Mouse (Mus musculus) stomach, postnatal 0 days (tissue): ENCODE results near the gene Msi2. TPM values are rescaled to one million over a fixed set of nuclear protein-coding genes. Genes with fewer than 3 reads are reported as not detected.

ENCODE experiments used
- ATAC-seq: fragments of 200-750 bp; cut with Nextera tagmentation; 2 replicates; pipeline ENCODE4 v1.8.0; 2017; ENCODE audit not compliant: low FRiP score, low TSS enrichment
- DNase-seq: peaks from one replicate; pipeline ENCODE4 v3.0.0-alpha.2; 2016; ENCODE audit warnings: low spot score
- H3K27ac ChIP-seq: fragments of 300-500 bp; sonication (generic); replicated peaks from 2 replicates; pipeline ENCODE4 v1.5.1; 2014; ENCODE audit warnings: mild to moderate bottlenecking, control low read depth
- H3K27me3 ChIP-seq: fragments of 300-500 bp; sonication (generic); 2 replicates; pipeline ENCODE4 v1.6.1; 2014; ENCODE audit warnings: low read length; ENCODE audit not compliant: control insufficient read depth, insufficient read depth
- H3K36me3 ChIP-seq: fragments of 300-500 bp; sonication (generic); 2 replicates; pipeline ENCODE4 v1.6.1; 2014; ENCODE audit warnings: low read length, mixed read lengths; ENCODE audit not compliant: control insufficient read depth, insufficient read depth
- H3K4me1 ChIP-seq: fragments of 300-500 bp; sonication (generic); replicated peaks from 2 replicates; pipeline ENCODE4 v1.6.1; 2014; ENCODE audit warnings: antibody characterized with exemption; ENCODE audit not compliant: control insufficient read depth, insufficient read depth
- H3K4me2 ChIP-seq: fragments of 300-500 bp; sonication (generic); replicated peaks from 2 replicates; pipeline ENCODE4 v1.6.1; 2014; ENCODE audit warnings: low read depth, mild to moderate bottlenecking, control low read depth, moderate library complexity
- H3K4me3 ChIP-seq: fragments of 300-500 bp; sonication (generic); 2 replicates; pipeline ENCODE4 v1.5.1; 2014; ENCODE audit warnings: low read depth, low read length, control low read depth
- H3K9ac ChIP-seq: fragments of 300-500 bp; sonication (generic); 2 replicates; pipeline ENCODE4 v1.6.1; 2014; ENCODE audit warnings: mild to moderate bottlenecking, low read length, control low read depth, mixed read lengths
- H3K9me3 ChIP-seq: fragments of 300-500 bp; sonication (generic); 2 replicates; pipeline ENCODE4 v1.6.1; 2016; ENCODE audit warnings: low read length; ENCODE audit not compliant: control insufficient read depth
- CTCF ChIP-seq: IDR thresholded peaks from 2 replicates; pipeline ENCODE4 v1.5.1; 2016; ENCODE audit warnings: antibody characterized with exemption, low read depth, mild to moderate bottlenecking, moderate library complexity
- EP300 ChIP-seq: optimal IDR thresholded peaks from 2 replicates; pipeline ENCODE3; 2016; ENCODE audit warnings: antibody characterized with exemption
- WGBS: fragments of 180-500 bp; shearing (Covaris S2); extraction: QIAGEN DNeasy Blood & Tissue Kit; methylation state at CpG from one replicate; pipeline ENCODE4 v1.1.7; 2014; 5-methylcytosine and 5-hydroxymethylcytosine counted together
- microRNA-seq: library from miRNA; unstranded; fragments of <30 nt; microRNA quantifications from one replicate; pipeline ENCODE4, GENCODE M21; 2016
- polyA plus RNA-seq: library from polyadenylated mRNA; unstranded; fragments of >200 nt; fragmentation: Nextera tagmentation; extraction: Ambion mirVana; gene quantifications from 2 replicates; pipeline ENCODE4 v1.2.1, GENCODE M21; 2015

The Msi2 gene
- polyA plus RNA-seq, 1 experiment from 2014 or later = 6.7 TPM

DNA sequence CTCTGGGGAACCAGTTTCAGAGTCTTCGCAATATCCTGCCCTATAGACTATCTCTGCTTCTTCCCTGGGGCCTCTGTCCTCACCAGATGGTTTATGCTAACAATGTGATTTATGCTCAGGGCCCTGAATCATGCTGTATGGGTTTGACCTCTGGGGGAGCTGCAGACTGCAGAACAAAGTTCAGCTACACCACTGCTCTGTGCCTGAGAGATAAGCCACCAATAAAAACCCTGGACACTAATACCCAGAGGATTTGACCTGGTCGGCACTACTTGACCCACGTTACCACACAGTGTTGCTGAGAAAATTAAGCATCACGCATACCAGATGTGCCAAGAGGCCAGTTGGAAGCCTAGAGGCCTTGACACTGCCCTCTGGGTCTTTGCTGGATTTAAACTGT is 420.8 kb downstream of the Msi2 start:
- no peaks in the 10 kb centered on the region for H3K27me3 ChIP-seq
- no peak overlapping the region for H3K9ac ChIP-seq
- DNase-seq = no peak
- TF ChIP-seq CTCF (peak; percentile 61), EP300 (no peak)
- ATAC-seq = 0 out of 2 replicates have a peak, but pooled peaks have one; percentile 47
- WGBS = 56% methylated on average over 4 of the region's 4 CpGs
- no peak overlapping the region for H3K4me3 ChIP-seq
- no peaks in the 10 kb centered on the region for H3K36me3 ChIP-seq
- no peaks in the 10 kb centered on the region for H3K4me1 ChIP-seq
- H3K9me3 ChIP-seq = no peaks in the 10 kb centered on the region
- H3K27ac ChIP-seq = no peak overlapping the region
- no peak overlapping the region for H3K4me2 ChIP-seq

DNA sequence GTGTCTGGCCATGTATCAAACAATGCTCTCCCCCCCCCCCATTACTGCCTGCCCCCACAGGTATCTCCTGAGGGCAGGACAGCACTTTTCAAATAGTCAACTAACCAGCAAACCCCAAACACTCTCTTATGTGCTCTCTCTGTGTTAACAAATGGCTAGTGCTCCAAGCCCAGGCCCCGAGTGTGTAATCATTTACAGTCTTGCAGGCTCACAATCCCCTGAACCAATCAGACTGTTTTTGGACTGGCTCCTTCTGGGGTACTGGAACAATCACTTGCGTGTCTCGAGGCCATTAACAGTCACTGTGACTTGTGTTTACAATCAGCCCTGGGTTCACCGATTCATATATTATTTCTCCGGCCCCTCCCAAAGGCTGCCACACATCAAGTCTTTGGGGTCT is 423.0 kb downstream of the Msi2 start:
- Histone ChIP-seq H3K9me3 (no peaks in the 10 kb centered on the region), H3K36me3 (no peaks in the 10 kb centered on the region), H3K4me2 (no peak overlapping the region), H3K4me1 (no peaks in the 10 kb centered on the region), H3K27me3 (no peaks in the 10 kb centered on the region), H3K4me3 (no peak overlapping the region), H3K27ac (no peak overlapping the region), H3K9ac (no peak overlapping the region)
- TF ChIP-seq CTCF (no peak), EP300 (no peak)
- DNase-seq (no peak), ATAC-seq (no peak)
- 44% methylated on average over 5 of the region's 5 CpGs for WGBS

DNA sequence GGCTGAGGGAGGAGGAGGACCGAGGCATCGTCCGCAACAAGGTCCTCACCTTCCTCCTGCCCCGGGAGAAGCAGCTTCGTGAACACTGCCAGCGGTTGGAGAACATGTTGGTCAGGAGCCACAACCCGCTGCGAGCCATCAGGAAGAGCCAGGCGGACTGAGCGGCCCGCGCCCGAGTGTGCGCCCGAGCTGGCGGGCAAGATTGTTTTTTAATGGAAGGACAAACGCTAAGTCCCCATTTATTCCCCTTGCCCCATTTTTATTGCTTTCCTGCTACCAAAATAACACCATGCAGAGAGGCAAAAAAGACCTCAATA is 424.0 kb downstream of the Msi2 start:
- ATAC-seq (no peak), DNase-seq (no peak)
- Histone ChIP-seq H3K9me3 (no peaks in the 10 kb centered on the region), H3K4me3 (no peak overlapping the region), H3K4me2 (no peak overlapping the region), H3K36me3 (no peaks in the 10 kb centered on the region), H3K4me1 (no peaks in the 10 kb centered on the region), H3K27me3 (no peaks in the 10 kb centered on the region), H3K27ac (no peak overlapping the region), H3K9ac (no peak overlapping the region)
- 45% methylated on average over 17 of the region's 17 CpGs for WGBS
- TF ChIP-seq CTCF (no peak), EP300 (no peak)

DNA sequence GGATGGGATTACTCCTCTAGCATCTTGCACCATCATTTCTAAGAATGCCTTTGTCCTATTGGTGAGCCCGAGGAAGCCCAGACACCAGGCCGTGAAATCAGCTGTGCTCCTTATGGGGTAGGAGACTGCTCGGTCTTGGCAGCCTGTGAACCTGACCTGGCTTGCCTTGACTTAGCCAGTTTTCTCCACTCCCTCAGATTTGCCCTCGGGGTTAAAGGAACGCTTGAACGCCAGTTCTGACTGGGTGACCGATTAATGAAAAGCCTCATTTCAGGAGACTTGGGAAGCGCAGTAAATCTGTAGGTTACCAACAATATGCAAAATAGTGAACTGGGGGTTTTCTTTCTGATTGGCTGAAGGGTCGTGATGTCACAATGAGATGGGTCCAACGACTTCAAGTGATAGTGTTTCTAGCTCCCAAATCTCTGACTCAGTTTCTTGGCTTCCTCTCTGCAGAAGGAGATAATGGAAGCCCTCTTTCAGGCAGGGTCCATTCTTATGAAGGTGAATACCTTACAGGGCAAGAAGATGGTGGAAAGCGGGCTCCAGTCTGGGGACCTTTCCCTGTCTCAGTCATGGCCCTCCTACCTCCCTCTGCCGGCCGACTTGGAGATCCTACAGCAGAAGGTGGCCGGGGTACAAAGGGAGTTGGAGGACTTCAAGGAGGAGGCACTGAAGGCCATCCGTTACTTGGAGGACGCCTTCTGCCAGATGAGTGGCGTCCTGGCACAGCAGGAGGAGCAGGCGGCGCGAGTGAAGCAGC is 424.5 kb downstream of the Msi2 start, which contains the start of gene Ccdc182:
Gene Ccdc182 (plus strand): TSS at position 428 of the 763 bp plus-strand sequence.
- no peak within 1 kb of the TSS for H3K4me3 ChIP-seq
- TF ChIP-seq EP300 (no peak), CTCF (peak; percentile 36)
- ATAC-seq (no peak), DNase-seq (no peak)
- H3K4me2 ChIP-seq = no peak within 1 kb of the TSS
- no peaks in the 10 kb centered on the region for H3K9me3 ChIP-seq
- WGBS = 48% methylated on average over 20 of the region's 20 CpGs
- H3K9ac ChIP-seq = no peak within 1 kb of the TSS
- no peaks in the 10 kb centered on the region for H3K36me3 ChIP-seq
- H3K27ac ChIP-seq = no peak within 1 kb of the TSS
- H3K27me3 ChIP-seq = no peaks in the 10 kb centered on the region
- no peaks in the 10 kb centered on the region for H3K4me1 ChIP-seq

DNA sequence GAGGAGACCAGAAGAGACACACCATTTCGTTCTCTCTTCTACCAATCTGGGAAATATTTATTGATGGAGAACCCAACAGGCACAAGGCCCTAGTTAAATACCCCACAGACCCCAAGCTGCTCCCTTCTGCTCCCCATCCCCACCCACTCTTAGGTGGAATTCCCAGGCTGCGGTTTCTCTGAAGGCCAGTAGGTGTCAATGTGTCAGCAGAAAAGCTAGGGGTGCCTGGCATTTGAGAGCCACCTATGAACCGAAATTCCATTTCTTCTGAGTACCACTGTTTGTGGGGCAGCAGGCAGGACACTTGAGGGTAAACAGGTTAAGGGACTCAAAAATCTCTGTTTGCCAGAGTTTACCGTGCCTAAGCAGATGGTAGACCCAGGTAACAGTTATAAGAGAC is 426.6 kb downstream of the Msi2 start:
- 53% methylated on average over 4 of the region's 4 CpGs for WGBS
- TF ChIP-seq CTCF (peak; percentile 78), EP300 (no peak)
- Histone ChIP-seq H3K9ac (no peak overlapping the region), H3K27me3 (no peaks in the 10 kb centered on the region), H3K4me1 (no peaks in the 10 kb centered on the region), H3K27ac (no peak overlapping the region), H3K36me3 (no peaks in the 10 kb centered on the region), H3K4me2 (no peak overlapping the region), H3K4me3 (no peak overlapping the region), H3K9me3 (no peaks in the 10 kb centered on the region)
- no peak for DNase-seq
- ATAC-seq = no peak

DNA sequence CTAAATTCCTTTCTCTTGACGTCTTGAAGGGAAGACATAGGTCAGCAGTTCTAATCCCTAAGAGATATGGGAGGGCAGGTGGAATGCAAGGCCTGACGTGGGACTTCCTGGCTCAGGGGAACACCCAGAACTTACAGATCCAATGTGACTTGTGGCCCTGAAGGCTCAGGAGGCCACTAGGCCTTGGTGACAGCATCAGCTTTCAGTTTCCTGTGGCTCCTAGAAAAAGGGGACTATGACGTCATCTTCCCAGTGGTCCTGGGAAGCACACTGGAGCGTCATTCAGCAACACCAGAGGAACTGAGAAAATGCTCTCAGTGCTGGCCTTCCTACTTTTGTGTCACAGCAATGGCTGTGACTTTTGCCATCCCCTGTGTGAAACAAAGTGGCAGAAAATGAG is 427.1 kb downstream of the Msi2 start:
- DNase-seq = no peak
- H3K4me3 ChIP-seq = no peak overlapping the region
- no peaks in the 10 kb centered on the region for H3K9me3 ChIP-seq
- ATAC-seq = no peak
- H3K4me2 ChIP-seq = no peak overlapping the region
- H3K9ac ChIP-seq = no peak overlapping the region
- 63% methylated on average over 4 of the region's 4 CpGs for WGBS
- H3K27me3 ChIP-seq = no peaks in the 10 kb centered on the region
- no peaks in the 10 kb centered on the region for H3K4me1 ChIP-seq
- no peaks in the 10 kb centered on the region for H3K36me3 ChIP-seq
- H3K27ac ChIP-seq = no peak overlapping the region
- TF ChIP-seq EP300 (no peak), CTCF (no peak)

Small RNAs within 50 kb of the gene (microRNA-seq; reads per million reads assigned to microRNA genes)
- 1.3 reads per million for gene Mir378b

Other genes with a start within 250 kb of the Msi2 start
- 14.4 and 16.6 TPM in 2 replicates for gene Akap1, start 146.1 kb upstream of the Msi2 start, polyA plus RNA-seq
- gene Scpep1, start 237.0 kb upstream of the Msi2 start, polyA plus RNA-seq = 67.2 and 67.8 TPM in 2 replicates
- gene Elobl, start 248.4 kb upstream of the Msi2 start, polyA plus RNA-seq = not detected in 2 replicates